Comparison of ENCODE assay signal across 23 mouse cellular contexts in the genomic region with DNA sequence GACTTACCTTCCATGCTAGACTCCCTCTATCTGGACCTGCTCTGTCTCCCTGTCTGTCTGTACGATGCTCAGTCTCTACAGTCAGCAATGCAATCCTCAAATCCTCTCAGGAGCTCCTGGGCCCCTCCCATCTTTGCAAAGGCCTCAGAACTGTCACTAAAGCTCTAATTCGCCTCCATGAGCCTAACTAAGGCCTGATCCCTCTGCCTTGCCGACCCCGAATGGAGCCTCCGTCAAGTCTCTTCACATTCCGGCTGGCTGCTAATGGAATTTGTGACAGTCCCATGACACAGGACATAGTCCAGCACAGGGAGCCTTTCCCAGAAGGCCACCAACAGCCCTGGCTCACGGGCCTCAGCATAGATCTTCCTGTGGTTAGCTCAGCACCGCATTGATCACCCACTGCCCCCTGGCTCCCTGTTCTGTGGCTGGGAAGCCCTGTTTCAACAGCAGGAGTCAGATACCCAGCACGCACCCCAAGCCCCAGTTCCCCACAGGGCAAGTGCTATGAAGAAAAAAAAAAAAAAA.
A peak's percentile ranks its signal among the peaks of the same experiment; 100 is the strongest.
DNase-seq lines count a peak whose midpoint lies in the region; ATAC-seq and TF ChIP-seq lines count a peak whose summit lies in the region.
"Had no signal": no experiment of that assay in that cellular context is flagged by ENCODE, and none has a peak within 500 bp of the region (broad histone marks: within the 10 kb centered on the region; RNA-seq: fewer than 3 reads in every experiment).

No protein-coding gene starts in this region.

- ATAC-seq in cerebellum, adult (ENCODE audit: insufficient number of reproducible peaks, low FRiP score, low TSS enrichment), result no peak
- ATAC-seq: inflammation-experienced regulatory T-cells, adult 6 months; midbrain, embryonic 16.5 days; Patski had no signal

- H3K9me3 ChIP-seq in E14TG2a.4 (ENCODE audit: low read length), result no peaks in the 10 kb centered on the region
- H3K9me3 ChIP-seq: embryonic facial prominence, embryonic 12.5 days; kidney, embryonic 15.5 days; limb, embryonic 12.5 days had no signal

- peaks cover 63% of the 10 kb centered on the region for H3K4me1 ChIP-seq in E14TG2a.4 (replicated peaks; ENCODE audit: low read depth, low read length)

- TF ChIP-seq CTCF in E14TG2a.4 (conservative IDR thresholded peaks at IDR 0.05; ENCODE audit: low read length), result no peak

- no peaks in the 10 kb centered on the region for H3K36me3 ChIP-seq in E14TG2a.4 (ENCODE audit: insufficient read depth, low read length)
- H3K36me3 ChIP-seq: embryonic facial prominence, embryonic 12.5 days; kidney, embryonic 15.5 days; limb, embryonic 12.5 days had no signal

- peak overlapping the region; percentile 37; the same call in 1 of the 2 replicates for H3K4me3 ChIP-seq in E14TG2a.4 (replicated peaks; ENCODE audit: low read length)
- H3K4me3 ChIP-seq: embryonic facial prominence, embryonic 12.5 days; kidney, embryonic 15.5 days; limb, embryonic 12.5 days had no signal

- DNase-seq in kidney, adult 18-20 months, result peak; percentile 13
- no peak for DNase-seq in kidney, postnatal 4 days
- DNase-seq in MN1 (ENCODE audit: low spot score), result peak; percentile 17
- peak; percentile 63 for DNase-seq in retina, postnatal 1 day
- DNase-seq: adrenal gland, postnatal 10 days; B cell, adult 2 months; cerebellum, adult 11 months; cerebellum, adult 9-10 months; cerebellum, postnatal 36 days; embryo, embryonic 11 days; gastrocnemius, postnatal 14 days; layer of hippocampus, postnatal 36 days; lung, postnatal 36 days; thymus, adult 2 months; thymus, postnatal 36 days had no signal

- peaks cover 76% of the 10 kb centered on the region for H3K27me3 ChIP-seq in E14TG2a.4 (ENCODE audit: insufficient read depth, low read length)
- H3K27me3 ChIP-seq: embryonic facial prominence, embryonic 12.5 days; Patski had no signal

Comparison
In these comparisons a context has a peak if more than half of its experiments do, and no peak if none do; other contexts are left out.
1. DNase-seq: peak in kidney, adult 18-20 months (single experiment), MN1 (single experiment) and retina, postnatal 1 day (single experiment); none in kidney, postnatal 4 days (0 of 2).